Mouse (Mus musculus) MEL (cell line): ENCODE results near the gene Hspa1b.
A peak's percentile ranks its signal among the peaks of the same experiment; 100 is the strongest.

Experiments
- CHD2 ChIP-seq: IDR thresholded peaks from 2 replicates; pipeline ENCODE4 v1.6.1; 2011; ENCODE audit warnings: low read length, improper control_type of control experiment
- CTCF ChIP-seq, 3 experiments: IDR thresholded peaks in 2 of 3; conservative IDR thresholded peaks in 1 of 3; 2 replicates each; pipeline ENCODE4 v1.5.1; 2011 to 2012; ENCODE audit warnings: low read length in 3 of 3, low read depth in 2 of 3, mild to moderate bottlenecking in 2 of 3, improper control_type of control experiment in 1 of 3, inconsistent platforms in 1 of 3, mixed read lengths in 1 of 3, moderate library complexity in 1 of 3; ENCODE audit not compliant: control insufficient read depth in 1 of 3, insufficient read depth in 1 of 3, poor library complexity in 1 of 3, severe bottlenecking in 1 of 3
- E2F4 ChIP-seq: IDR thresholded peaks from 2 replicates; pipeline ENCODE4 v1.6.1; 2011; ENCODE audit warnings: low read depth, low read length, improper control_type of control experiment, borderline replicate concordance
- ETS1 ChIP-seq: IDR thresholded peaks from 2 replicates; pipeline ENCODE4 v1.6.1; 2012; ENCODE audit warnings: low read depth, mild to moderate bottlenecking, inconsistent platforms, low read length, improper control_type of control experiment, moderate library complexity
- KAT2A ChIP-seq: conservative IDR thresholded peaks from 2 replicates; pipeline ENCODE4 v1.6.1; 2012; ENCODE audit warnings: low read depth, low read length, improper control_type of control experiment, inconsistent platforms
- MAFK ChIP-seq: IDR thresholded peaks from 2 replicates; pipeline ENCODE4 v1.6.1; 2011; ENCODE audit warnings: low read depth, mild to moderate bottlenecking, low read length, improper control_type of control experiment, borderline replicate concordance
- MAX ChIP-seq: IDR thresholded peaks from 2 replicates; pipeline ENCODE4 v1.6.1; 2011; ENCODE audit warnings: low read length, improper control_type of control experiment
- MEF2A ChIP-seq: IDR thresholded peaks from 2 replicates; pipeline ENCODE4 v1.6.1; 2014; ENCODE audit warnings: low read depth, mild to moderate bottlenecking, inconsistent platforms, low read length, improper control_type of control experiment; ENCODE audit not compliant: poor library complexity, insufficient replicate concordance, severe bottlenecking; ENCODE audit errors: extremely low read depth
- NELFE ChIP-seq: IDR thresholded peaks from 2 replicates; pipeline ENCODE4 v1.6.1; 2011; ENCODE audit warnings: low read depth, low read length, improper control_type of control experiment
- NRF1 ChIP-seq: IDR thresholded peaks from 2 replicates; pipeline ENCODE4 v1.6.1; 2014; ENCODE audit warnings: low read depth, mild to moderate bottlenecking, inconsistent platforms, low read length, improper control_type of control experiment, moderate library complexity; ENCODE audit not compliant: poor library complexity, insufficient read depth, severe bottlenecking
- POLR2AphosphoS5 ChIP-seq: IDR thresholded peaks from 2 replicates; pipeline ENCODE4 v1.6.1; 2012; ENCODE audit warnings: low read depth, borderline replicate concordance, mild to moderate bottlenecking, inconsistent platforms, low read length, moderate library complexity, mixed read lengths
- TAL1 ChIP-seq: IDR thresholded peaks from 2 replicates; pipeline ENCODE4 v1.6.1; 2012; ENCODE audit warnings: mild to moderate bottlenecking, inconsistent platforms, low read length, moderate library complexity, mixed read lengths
- ZNF384 ChIP-seq: IDR thresholded peaks from 2 replicates; pipeline ENCODE4 v1.6.1; 2012; ENCODE audit warnings: low read depth, mild to moderate bottlenecking, inconsistent platforms, low read length, improper control_type of control experiment

- TF ChIP-seq CTCF (IDR thresholded peaks at IDR 0.05 in 2 of 3, conservative IDR thresholded peaks at IDR 0.05 in 1 of 3; ENCODE audit: control insufficient read depth in 1 of 3, insufficient read depth in 1 of 3, low read depth in 2 of 3, low read length in 3 of 3, poor library complexity in 1 of 3, severe bottlenecking in 1 of 3) (no peak), CHD2 (no peak), ETS1 (peak; percentile 26; the same call in 1 of the 2 replicates), NELFE (no peak), KAT2A (peak; percentile 21; the same call in 1 of the 2 replicates), ZNF384 (no peak), MAFK (no peak), E2F4 (no peak), MAX (0 out of 2 replicates have a peak, but pooled peaks have one; percentile 17), POLR2AphosphoS5 (no peak), TAL1 (no peak), MEF2A (no peak), NRF1 (no peak)
These were observed 42.6 kb upstream of the Hspa1b start for GRCm38 (mm10) chr17:35001452-35002152.
